Mouse (Mus musculus) kidney, postnatal 0 days (tissue): ENCODE data around the gene Wnt11. TPM values are rescaled to one million over a fixed set of nuclear protein-coding genes. Genes with fewer than 3 reads are reported as not detected.

Experiments used
- ATAC-seq: fragments of 200-750 bp; cut with Nextera tagmentation; replicated peaks from 2 replicates; pipeline ENCODE4 v1.8.0; 2017; ENCODE audit warnings: low read depth, moderate number of reproducible peaks, moderate TSS enrichment, moderate library complexity; ENCODE audit not compliant: low FRiP score
- DNase-seq: peaks from one replicate; pipeline ENCODE4 v3.0.0-alpha.2; 2016; ENCODE audit warnings: low spot score
- H3K27ac ChIP-seq: fragments of 300-500 bp; sonication (generic); 2 replicates; pipeline ENCODE4 v1.5.1; 2014; ENCODE audit warnings: mild to moderate bottlenecking
- H3K27me3 ChIP-seq: fragments of 300-500 bp; sonication (generic); 2 replicates; pipeline ENCODE4 v1.6.1; 2014; ENCODE audit warnings: low read length, mixed read lengths; ENCODE audit not compliant: insufficient read depth
- H3K36me3 ChIP-seq: fragments of 300-500 bp; sonication (generic); 2 replicates; pipeline ENCODE4 v1.6.1; 2014; ENCODE audit warnings: low read length, mixed read lengths; ENCODE audit not compliant: insufficient read depth
- H3K4me1 ChIP-seq: fragments of 300-500 bp; sonication (generic); replicated peaks from 2 replicates; pipeline ENCODE4 v1.6.1; 2014; ENCODE audit warnings: antibody characterized with exemption, low read length, mixed read lengths; ENCODE audit not compliant: insufficient read depth
- H3K4me2 ChIP-seq: fragments of 300-500 bp; sonication (generic); 2 replicates; pipeline ENCODE4 v1.6.1; 2014; ENCODE audit warnings: mild to moderate bottlenecking, low read length, moderate library complexity, mixed read lengths
- H3K4me3 ChIP-seq: fragments of 300-500 bp; sonication (generic); replicated peaks from 2 replicates; pipeline ENCODE4 v1.5.1; 2014; ENCODE audit warnings: low read depth, low read length
- H3K9ac ChIP-seq: fragments of 300-500 bp; sonication (generic); 2 replicates; pipeline ENCODE4 v1.6.1; 2014; ENCODE audit warnings: low read depth, low read length
- H3K9me3 ChIP-seq: fragments of 300-500 bp; sonication (generic); replicated peaks from 2 replicates; pipeline ENCODE4 v1.6.1; 2016; ENCODE audit warnings: low read length, inconsistent platforms, mixed read lengths
- CTCF ChIP-seq: IDR thresholded peaks from 2 replicates; pipeline ENCODE4 v1.5.1; 2016; ENCODE audit warnings: antibody characterized with exemption, low read depth, mild to moderate bottlenecking, moderate library complexity
- WGBS: fragments of 180-500 bp; shearing (Covaris S2); extraction: QIAGEN DNeasy Blood & Tissue Kit; methylation state at CpG from one replicate; pipeline ENCODE4 v1.1.7; 2014; 5-methylcytosine and 5-hydroxymethylcytosine counted together
- polyA plus RNA-seq: library from polyadenylated mRNA; unstranded; fragments of >200 nt; fragmentation: Nextera tagmentation; extraction: Ambion mirVana; gene quantifications from 2 replicates; pipeline ENCODE4 v1.2.1, GENCODE M21; 2015

Wnt11 gene
- polyA plus RNA-seq, 1 experiment from 2014 or later = 46.9 TPM

DNA sequence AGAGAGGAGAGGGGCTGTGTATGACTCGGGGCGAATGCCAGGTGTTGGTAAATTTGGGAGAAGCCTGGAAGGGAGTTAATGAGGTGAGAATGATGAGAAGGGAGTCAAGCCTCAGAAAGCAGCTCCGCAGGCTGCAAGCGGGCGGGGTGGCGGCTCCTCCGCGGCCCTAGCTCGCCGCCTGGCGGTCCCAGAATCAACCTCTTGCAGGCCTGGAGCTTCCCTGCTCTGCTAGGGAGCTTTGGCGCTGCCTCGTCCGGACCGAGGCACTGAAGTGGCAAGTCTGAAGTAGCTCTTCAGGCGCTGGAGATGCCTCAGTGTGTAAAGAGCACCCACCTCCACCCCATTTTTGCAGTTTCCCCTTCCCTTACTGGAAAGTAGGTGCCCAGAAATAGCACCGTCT lies 3.0 kb downstream of the Wnt11 start:
- Histone ChIP-seq H3K27me3 (peaks cover 24% of the 10 kb centered on the region; the same call in 1 of the 2 replicates), H3K27ac (no peak overlapping the region; the same call in 1 of the 2 replicates), H3K36me3 (no peaks in the 10 kb centered on the region), H3K4me2 (peak overlapping the region; percentile 97), H3K9me3 (no peaks in the 10 kb centered on the region), H3K4me1 (peaks cover 14% of the 10 kb centered on the region), H3K9ac (peak overlapping the region; percentile 55; the same call in 1 of the 2 replicates), H3K4me3 (peak overlapping the region; percentile 56)
- 3% methylated on average over 17 of the region's 17 CpGs for WGBS
- peak; percentile 58 for ATAC-seq
- peak; percentile 86 for TF ChIP-seq CTCF
- peak; percentile 97 for DNase-seq

DNA sequence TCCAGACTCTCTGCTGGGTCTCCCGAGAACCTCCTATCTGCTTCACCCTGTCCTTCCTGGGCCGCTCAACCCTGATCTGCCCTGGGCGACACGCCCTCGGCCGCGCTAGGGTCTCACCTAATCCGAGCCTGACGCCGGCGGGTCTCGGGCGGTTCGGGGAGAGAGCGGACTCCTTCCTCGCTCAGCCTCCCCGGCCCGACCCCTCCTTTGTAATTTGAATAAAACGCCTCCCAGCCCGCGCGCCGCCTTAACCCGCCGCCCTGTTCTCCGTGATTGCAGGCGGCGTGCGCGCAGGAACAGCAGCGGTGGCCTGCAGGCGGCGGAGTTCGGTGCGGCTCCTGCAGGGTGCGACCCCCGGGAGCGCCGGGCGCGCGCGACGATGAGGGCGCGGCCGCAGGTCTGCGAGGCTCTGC lies 3.8 kb downstream of the Wnt11 start:
- TF ChIP-seq CTCF = peak; percentile 64
- Histone ChIP-seq H3K27ac (no peak overlapping the region), H3K36me3 (no peaks in the 10 kb centered on the region), H3K4me1 (peaks cover 14% of the 10 kb centered on the region), H3K4me2 (peak overlapping the region; percentile 97), H3K4me3 (peak overlapping the region; percentile 56), H3K9me3 (no peaks in the 10 kb centered on the region), H3K9ac (peak overlapping the region; percentile 55), H3K27me3 (peaks cover 20% of the 10 kb centered on the region; the same call in 1 of the 2 replicates)
- under 1% methylated on average over 48 of the region's 48 CpGs for WGBS
- ATAC-seq (peak; percentile 15; the same call in 1 of the 2 replicates), DNase-seq (peak; percentile 87)

DNA sequence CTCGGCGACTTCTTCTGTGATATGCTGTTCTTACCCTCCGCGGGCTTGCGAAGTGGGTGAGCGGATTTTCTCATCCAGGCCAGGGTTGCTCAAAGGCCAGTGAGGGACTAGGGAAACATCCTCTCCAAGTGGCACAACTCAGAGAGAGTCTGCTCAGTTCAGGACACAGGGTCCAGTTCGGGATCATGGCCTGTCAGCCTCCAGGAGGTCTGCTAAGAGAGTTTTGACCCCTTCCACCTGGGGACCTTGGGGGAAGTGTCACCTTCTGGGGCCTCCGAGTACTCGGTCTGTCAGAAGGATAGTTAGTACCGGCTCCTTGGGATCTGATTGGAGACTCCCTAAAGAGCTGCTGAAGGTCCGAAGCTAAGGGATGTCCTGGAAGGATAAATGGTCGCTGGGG lies 4.4 kb downstream of the Wnt11 start:
- no peaks in the 10 kb centered on the region for H3K36me3 ChIP-seq
- 11% methylated on average over 12 of the region's 12 CpGs for WGBS
- H3K4me1 ChIP-seq = peaks cover 14% of the 10 kb centered on the region
- H3K27me3 ChIP-seq = peaks cover 19% of the 10 kb centered on the region; the same call in 1 of the 2 replicates
- H3K9ac ChIP-seq = peak overlapping the region; percentile 55
- ATAC-seq (no peak), DNase-seq (no peak)
- H3K9me3 ChIP-seq = no peaks in the 10 kb centered on the region
- H3K27ac ChIP-seq = no peak overlapping the region
- TF ChIP-seq CTCF = no peak
- peak overlapping the region; percentile 97 for H3K4me2 ChIP-seq
- peak overlapping the region; percentile 56 for H3K4me3 ChIP-seq

DNA sequence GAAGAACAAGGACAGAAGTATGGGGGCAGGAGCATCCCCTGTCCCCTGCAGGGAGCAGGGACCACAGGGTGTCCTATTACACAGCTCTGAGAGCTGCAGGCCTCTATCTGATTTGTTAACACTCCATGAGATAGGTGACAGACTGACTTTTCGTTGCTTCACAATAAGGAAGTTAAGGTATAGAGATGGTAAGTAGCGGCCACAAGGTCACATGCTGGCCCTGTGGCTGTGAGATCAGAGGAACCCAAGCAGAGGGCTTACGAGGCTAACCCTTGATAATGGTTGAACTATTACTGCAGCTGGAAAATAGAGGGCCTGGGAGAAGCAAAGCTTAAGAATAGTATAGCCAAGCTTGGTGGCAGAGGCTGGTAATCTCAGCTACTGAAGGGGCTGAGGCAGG lies 5.9 kb downstream of the Wnt11 start:
- no peak overlapping the region for H3K4me3 ChIP-seq
- no peaks in the 10 kb centered on the region for H3K9me3 ChIP-seq
- TF ChIP-seq CTCF = no peak
- H3K4me1 ChIP-seq = peaks cover 14% of the 10 kb centered on the region
- H3K36me3 ChIP-seq = no peaks in the 10 kb centered on the region
- ATAC-seq (no peak), DNase-seq (no peak)
- H3K9ac ChIP-seq = 0 out of 2 replicates have a peak overlapping the region, but pooled peaks have one; percentile 31
- peaks cover 10% of the 10 kb centered on the region; the same call in 1 of the 2 replicates for H3K27me3 ChIP-seq
- peak overlapping the region; percentile 97; the same call in 1 of the 2 replicates for H3K4me2 ChIP-seq
- whole genome bisulfite sequencing = 66% methylated on average over 3 of the region's 3 CpGs
- no peak overlapping the region for H3K27ac ChIP-seq

DNA sequence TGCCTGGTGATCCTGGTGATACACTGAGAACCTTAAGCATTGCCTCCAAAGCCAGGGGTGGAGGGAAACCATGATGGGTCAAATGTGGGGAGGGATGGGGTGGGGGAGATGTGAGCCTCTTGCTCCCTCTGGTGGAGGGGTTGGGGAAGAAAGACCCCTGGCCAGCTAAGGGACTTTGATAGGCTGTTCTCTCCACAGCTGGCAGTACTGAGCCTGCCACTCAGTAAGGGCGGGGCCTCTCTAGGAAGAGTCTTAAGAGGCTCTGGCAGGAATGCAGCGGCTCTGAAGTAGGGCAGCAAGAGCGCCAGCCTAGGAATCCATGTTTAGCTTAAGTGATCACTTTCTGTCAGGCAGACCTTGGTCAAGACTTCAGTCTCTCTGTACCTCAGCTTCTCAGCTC lies 6.9 kb downstream of the Wnt11 start:
- DNase-seq = peak; percentile 25
- H3K27me3 ChIP-seq = 0 out of 2 replicates have a peak, but pooled peaks cover 5% of the 10 kb centered on the region
- H3K9ac ChIP-seq = no peak overlapping the region
- H3K4me1 ChIP-seq = peaks cover 14% of the 10 kb centered on the region
- 67% methylated on average over 3 of the region's 3 CpGs for WGBS
- H3K9me3 ChIP-seq = no peaks in the 10 kb centered on the region
- H3K36me3 ChIP-seq = no peaks in the 10 kb centered on the region
- 0 out of 2 replicates have a peak overlapping the region, but pooled peaks have one; percentile 97 for H3K4me2 ChIP-seq
- TF ChIP-seq CTCF = peak; percentile 30; the same call in 1 of the 2 replicates
- H3K27ac ChIP-seq = no peak overlapping the region
- no peak for ATAC-seq
- no peak overlapping the region for H3K4me3 ChIP-seq

DNA sequence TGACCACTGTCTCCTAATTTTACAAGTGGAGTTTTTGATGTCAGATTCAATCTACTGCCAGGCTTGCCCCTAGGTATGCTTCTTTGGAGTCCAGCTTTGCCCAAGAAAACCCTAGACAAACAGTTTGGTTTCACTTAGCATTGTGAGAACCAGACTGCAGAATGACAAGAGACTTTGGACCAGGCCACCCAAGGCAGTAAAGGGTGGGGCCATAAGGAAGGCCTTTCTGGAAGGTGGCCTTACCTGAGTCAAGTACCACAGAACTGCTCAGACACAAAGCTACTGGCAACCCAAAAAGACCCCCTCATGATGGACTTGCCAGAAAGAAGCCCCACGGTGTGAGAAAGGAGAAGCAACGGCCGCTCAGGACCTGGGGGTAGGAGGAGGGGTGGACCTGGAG lies 8.1 kb downstream of the Wnt11 start:
- DNase-seq = no peak
- H3K9ac ChIP-seq = no peak overlapping the region
- no peak for TF ChIP-seq CTCF
- 91% methylated on average over 3 of the region's 3 CpGs for WGBS
- no peaks in the 10 kb centered on the region for H3K9me3 ChIP-seq
- H3K4me1 ChIP-seq = peaks cover 14% of the 10 kb centered on the region
- ATAC-seq = no peak
- no peaks in the 10 kb centered on the region for H3K36me3 ChIP-seq
- H3K4me2 ChIP-seq = no peak overlapping the region
- H3K27ac ChIP-seq = no peak overlapping the region
- H3K27me3 ChIP-seq = 0 out of 2 replicates have a peak, but pooled peaks cover 5% of the 10 kb centered on the region
- H3K4me3 ChIP-seq = no peak overlapping the region
